Mouse (Mus musculus): Measurements from ENCODE around the gene Gpc2. TPM values are rescaled to one million over a fixed set of nuclear protein-coding genes. Genes with fewer than 3 reads are reported as not detected.

The Gpc2 gene
- 2.9 and 3.3 TPM in 2 replicates for polyA plus RNA-seq (2012; ENCODE audit: insufficient read depth, insufficient read length, missing spikeins)

- peak within 1 kb of the TSS; percentile 55 for H3K4me3 ChIP-seq (ENCODE audit: insufficient read depth, low read length)
- TF ChIP-seq CTCF (IDR thresholded peaks at IDR 0.05; ENCODE audit: low read depth, low read length) (no peak), POLR2A (IDR thresholded peaks at IDR 0.05; ENCODE audit: borderline replicate concordance, low read depth, low read length) (no peak)
- no peak within 1 kb of the TSS for H3K27ac ChIP-seq (ENCODE audit: insufficient read depth, low read depth, low read length)
- peaks cover 3% of the 10 kb centered on the region; the same call in 1 of the 2 replicates for H3K4me1 ChIP-seq (ENCODE audit: control insufficient read depth, insufficient read depth, low read length)
These were observed at the start of gene Gpc2, which contains the start of the genes Gm43720 and Stag3 for GRCm38 (mm10) chr5:138279585-138280424. Gpc2 (minus strand) TSS chr5:138280005. Gm43720 (minus strand) TSS chr5:138279958. Stag3 (plus strand) TSS chr5:138280240.

DNA sequence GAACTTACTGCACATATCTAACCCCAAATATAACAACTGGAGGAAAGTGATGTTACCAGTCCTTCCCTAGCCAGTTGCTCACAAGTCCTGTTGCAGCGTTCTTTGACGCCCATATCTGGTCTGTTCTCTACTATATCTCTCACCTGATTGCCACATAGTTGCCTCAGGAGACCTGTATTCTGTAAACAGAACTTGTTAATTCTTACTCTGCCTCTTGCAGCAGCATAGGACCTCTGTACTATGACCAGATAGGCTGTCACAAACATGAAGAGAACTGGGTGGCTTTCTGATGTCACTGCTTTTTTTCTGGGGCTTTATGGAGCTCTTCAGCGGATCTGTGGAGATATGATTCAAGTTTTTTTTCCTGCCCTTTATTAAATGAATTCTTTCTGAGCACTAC lies 33.0 kb upstream of the Gpc2 start:
- no peak overlapping the region for H3K27ac ChIP-seq (ENCODE audit: insufficient read depth, low read depth, low read length)
- no peak for TF ChIP-seq CTCF (IDR thresholded peaks at IDR 0.05; ENCODE audit: low read depth, low read length)
- TF ChIP-seq POLR2A (IDR thresholded peaks at IDR 0.05; ENCODE audit: borderline replicate concordance, low read depth, low read length): no peak
- H3K4me3 ChIP-seq (ENCODE audit: insufficient read depth, low read length): no peak overlapping the region
- H3K4me1 ChIP-seq (ENCODE audit: control insufficient read depth, insufficient read depth, low read length): no peaks in the 10 kb centered on the region

DNA sequence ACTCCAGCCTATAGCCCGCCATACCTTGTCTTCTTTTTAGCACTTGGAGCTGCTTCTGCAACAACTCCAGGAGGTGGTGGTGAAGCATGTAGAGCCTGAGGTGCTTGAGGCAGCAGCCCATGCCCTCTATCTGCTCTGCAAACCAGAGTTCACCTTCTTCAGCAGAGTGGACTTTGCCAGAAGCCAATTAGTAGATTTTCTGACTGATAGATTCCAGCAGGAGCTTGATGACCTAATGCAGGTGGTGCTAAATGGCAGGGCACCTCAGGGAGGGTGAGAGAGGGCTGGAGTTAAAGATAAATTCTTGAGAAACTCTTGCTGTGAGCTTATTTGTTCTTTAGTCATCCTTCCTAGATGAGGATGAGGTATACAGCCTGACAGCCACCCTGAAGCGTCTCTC lies 19.8 kb upstream of the Gpc2 start:
- TF ChIP-seq POLR2A (IDR thresholded peaks at IDR 0.05; ENCODE audit: borderline replicate concordance, low read depth, low read length) (no peak), CTCF (IDR thresholded peaks at IDR 0.05; ENCODE audit: low read depth, low read length) (no peak)
- Histone ChIP-seq H3K27ac (ENCODE audit: insufficient read depth, low read depth, low read length) (no peak overlapping the region), H3K4me1 (ENCODE audit: control insufficient read depth, insufficient read depth, low read length) (no peaks in the 10 kb centered on the region), H3K4me3 (ENCODE audit: insufficient read depth, low read length) (no peak overlapping the region)

DNA sequence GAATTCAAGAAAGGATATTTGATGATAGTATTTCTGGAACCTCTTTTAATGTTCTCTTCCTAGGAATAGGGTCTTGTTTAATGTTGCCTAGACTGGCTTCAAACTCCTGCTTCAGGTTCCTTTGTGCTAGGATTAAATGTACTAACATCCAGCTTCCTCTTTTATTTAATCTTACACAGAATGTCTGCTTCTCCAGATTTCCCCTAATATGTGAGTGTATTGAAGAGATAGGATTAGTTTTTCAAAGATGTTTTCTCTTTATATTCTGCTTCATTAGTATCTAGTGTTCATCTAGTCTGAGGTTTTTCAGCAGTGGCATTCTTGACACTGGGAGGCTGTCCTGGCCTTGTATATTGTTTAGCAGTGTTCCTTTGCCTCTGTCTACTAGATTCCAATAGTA lies 14.4 kb upstream of the Gpc2 start:
- no peak for TF ChIP-seq CTCF (IDR thresholded peaks at IDR 0.05; ENCODE audit: low read depth, low read length)
- no peak overlapping the region for H3K4me3 ChIP-seq (ENCODE audit: insufficient read depth, low read length)
- H3K4me1 ChIP-seq (ENCODE audit: control insufficient read depth, insufficient read depth, low read length): no peaks in the 10 kb centered on the region
- no peak overlapping the region for H3K27ac ChIP-seq (ENCODE audit: insufficient read depth, low read depth, low read length)

GRCm38 (mm10) chr5:138291638-138292037 lies 11.8 kb upstream of the Gpc2 start:
- TF ChIP-seq CTCF (IDR thresholded peaks at IDR 0.05; ENCODE audit: low read depth, low read length): no peak
- Histone ChIP-seq H3K4me3 (ENCODE audit: insufficient read depth, low read length) (no peak overlapping the region), H3K4me1 (ENCODE audit: control insufficient read depth, insufficient read depth, low read length) (no peaks in the 10 kb centered on the region), H3K27ac (ENCODE audit: insufficient read depth, low read depth, low read length) (no peak overlapping the region)

- H3K4me1 ChIP-seq (ENCODE audit: control insufficient read depth, insufficient read depth, low read length): no peaks in the 10 kb centered on the region
- TF ChIP-seq POLR2A (IDR thresholded peaks at IDR 0.05; ENCODE audit: borderline replicate concordance, low read depth, low read length) (no peak), CTCF (IDR thresholded peaks at IDR 0.05; ENCODE audit: low read depth, low read length) (no peak)
- no peak overlapping the region for H3K4me3 ChIP-seq (ENCODE audit: insufficient read depth, low read length)
- H3K27ac ChIP-seq (ENCODE audit: insufficient read depth, low read depth, low read length): no peak overlapping the region
These were observed 8.1 kb upstream of the Gpc2 start for GRCm38 (mm10) chr5:138287861-138288260.

DNA sequence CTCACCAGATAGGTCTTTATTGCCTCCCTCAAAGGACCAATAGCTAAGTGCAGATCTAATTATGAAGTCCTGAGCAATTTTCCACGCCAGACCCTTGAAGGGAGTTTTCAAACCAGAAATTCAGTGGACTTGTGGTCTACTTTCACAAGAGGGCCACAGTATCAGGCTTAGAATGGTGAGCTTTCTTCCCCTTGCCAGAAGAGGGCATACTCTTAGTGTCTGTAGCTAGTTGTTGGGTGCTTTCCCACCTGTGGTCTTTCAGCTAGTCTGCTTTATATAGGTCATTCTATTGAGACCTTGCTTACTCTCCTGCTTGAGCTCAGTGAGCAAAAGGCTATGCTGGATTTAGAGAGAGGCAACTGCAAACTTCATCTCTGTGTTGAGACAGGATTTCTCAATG lies 3.7 kb upstream of the Gpc2 start:
- Histone ChIP-seq H3K4me1 (ENCODE audit: control insufficient read depth, insufficient read depth, low read length) (peaks cover 3% of the 10 kb centered on the region; the same call in 1 of the 2 replicates), H3K4me3 (ENCODE audit: insufficient read depth, low read length) (no peak overlapping the region), H3K27ac (ENCODE audit: insufficient read depth, low read depth, low read length) (no peak overlapping the region)
- no peak for TF ChIP-seq CTCF (IDR thresholded peaks at IDR 0.05; ENCODE audit: low read depth, low read length)
- no peak for TF ChIP-seq POLR2A (IDR thresholded peaks at IDR 0.05; ENCODE audit: borderline replicate concordance, low read depth, low read length)

DNA sequence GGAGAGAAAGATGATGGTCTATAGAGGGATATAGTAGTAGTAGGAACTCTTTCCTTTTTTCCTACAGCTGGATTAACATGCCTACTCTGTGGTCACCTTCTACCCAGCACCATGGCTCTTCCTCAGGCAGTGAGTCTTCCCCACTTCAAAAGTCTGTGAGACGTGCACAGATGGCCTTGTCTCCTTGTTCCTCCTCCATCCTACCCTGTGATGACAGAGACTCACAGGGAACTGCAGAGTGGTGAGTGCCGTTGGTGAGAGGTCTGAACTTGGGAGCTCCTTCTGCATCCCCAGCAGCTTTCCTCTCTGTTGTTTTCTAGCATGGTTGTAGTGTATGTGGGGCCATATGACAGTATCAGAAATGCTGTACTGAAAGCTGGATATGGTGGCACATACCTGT lies 2.0 kb upstream of the Gpc2 start:
- no peak for TF ChIP-seq POLR2A (IDR thresholded peaks at IDR 0.05; ENCODE audit: borderline replicate concordance, low read depth, low read length)
- no peak for TF ChIP-seq CTCF (IDR thresholded peaks at IDR 0.05; ENCODE audit: low read depth, low read length)
- H3K27ac ChIP-seq (ENCODE audit: insufficient read depth, low read depth, low read length): no peak overlapping the region
- no peak overlapping the region for H3K4me3 ChIP-seq (ENCODE audit: insufficient read depth, low read length)
- peaks cover 3% of the 10 kb centered on the region; the same call in 1 of the 2 replicates for H3K4me1 ChIP-seq (ENCODE audit: control insufficient read depth, insufficient read depth, low read length)

DNA sequence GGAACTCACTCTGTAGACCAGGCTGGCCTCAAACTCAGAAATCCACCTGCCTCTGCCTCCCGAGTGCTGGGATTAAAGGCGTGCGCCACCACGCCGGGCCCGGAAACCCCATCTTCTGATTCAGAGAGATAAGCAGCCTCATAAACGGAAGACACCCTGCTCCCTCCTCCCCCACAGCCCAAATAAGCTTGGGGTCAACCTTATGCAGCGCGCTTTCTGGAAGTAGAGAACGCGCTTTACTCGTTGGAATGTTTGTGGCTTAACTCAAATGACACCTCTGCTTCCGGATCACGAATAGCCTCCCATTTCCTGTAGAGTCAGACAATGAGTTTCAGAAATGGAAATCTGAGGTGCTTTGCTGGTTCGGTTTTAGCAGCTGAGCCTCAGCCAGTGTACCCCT lies 1.0 kb upstream of the Gpc2 start:
- Histone ChIP-seq H3K4me1 (ENCODE audit: control insufficient read depth, insufficient read depth, low read length) (peaks cover 3% of the 10 kb centered on the region; the same call in 1 of the 2 replicates), H3K4me3 (ENCODE audit: insufficient read depth, low read length) (no peak overlapping the region), H3K27ac (ENCODE audit: insufficient read depth, low read depth, low read length) (no peak overlapping the region)
- TF ChIP-seq POLR2A (IDR thresholded peaks at IDR 0.05; ENCODE audit: borderline replicate concordance, low read depth, low read length) (no peak), CTCF (IDR thresholded peaks at IDR 0.05; ENCODE audit: low read depth, low read length) (no peak)

GRCm38 (mm10) chr5:138280425-138280768 lies 592 bp upstream of the Gpc2 start:
- peak overlapping the region; percentile 55 for H3K4me3 ChIP-seq (ENCODE audit: insufficient read depth, low read length)
- H3K27ac ChIP-seq (ENCODE audit: insufficient read depth, low read depth, low read length): no peak overlapping the region
- no peak for TF ChIP-seq POLR2A (IDR thresholded peaks at IDR 0.05; ENCODE audit: borderline replicate concordance, low read depth, low read length)
- no peak for TF ChIP-seq CTCF (IDR thresholded peaks at IDR 0.05; ENCODE audit: low read depth, low read length)
- peaks cover 3% of the 10 kb centered on the region; the same call in 1 of the 2 replicates for H3K4me1 ChIP-seq (ENCODE audit: control insufficient read depth, insufficient read depth, low read length)

Measured in bone marrow macrophage, adult 2 months (primary cell).